8 mouse cellular contexts compared by ENCODE assay signal in genomic region chr12:24651642-24652342, GRCm38 (mm10). TPM values are rescaled to one million over a fixed set of nuclear protein-coding genes. Genes with fewer than 3 reads are reported as not detected.
DNase-seq lines count a peak whose midpoint lies in the region; ATAC-seq and TF ChIP-seq lines count a peak whose summit lies in the region.

No protein-coding gene starts in this region.

- TF ChIP-seq CTCF in lung, adult 2 months (IDR thresholded peaks at IDR 0.05; ENCODE audit: insufficient read depth, low read length) = no peak

- H3K36me3 ChIP-seq in forebrain, embryonic 14.5 days (ENCODE audit: control insufficient read depth, insufficient read depth, low read length) = peaks cover 30% of the 10 kb centered on the region

- H3K27ac ChIP-seq in forebrain, embryonic 14.5 days (ENCODE audit: low read depth, low read length) = peak overlapping the region; percentile 90

- peak overlapping the region; percentile 54 for H3K4me2 ChIP-seq in forebrain, embryonic 14.5 days (ENCODE audit: low read length)

- no peaks in the 10 kb centered on the region for H3K27me3 ChIP-seq in forebrain, embryonic 14.5 days (replicated peaks; ENCODE audit: control insufficient read depth, insufficient read depth, low read length)

- WGBS in forebrain, embryonic 14.5 days = 1% methylated on average over 36 of the region's 36 CpGs
- 2% methylated on average over 35 of the region's 36 CpGs for WGBS in lung, adult 2 months

- peak overlapping the region; percentile 85 for H3K4me3 ChIP-seq in forebrain, embryonic 14.5 days (ENCODE audit: low read depth, low read length)
- H3K4me3 ChIP-seq in lung, adult 2 months (replicated peaks; ENCODE audit: extremely low read depth, low read depth, low read length) = peak overlapping the region; percentile 90

- peak; percentile 94 for DNase-seq in ES-CJ7 (ENCODE audit: low read depth, low spot score)
- peak; percentile 84 for DNase-seq in cerebellum, adult 11 months
- DNase-seq in forebrain, embryonic 14.5 days (ENCODE audit: low spot score) = peak; percentile 91
- DNase-seq in heart, postnatal 25 days (ENCODE audit: low spot score) = peak; percentile 95
- DNase-seq in layer of hippocampus, adult 18-20 months (ENCODE audit: low spot score in 2 of 2) = peak; percentile 88 to 90
- peak; percentile 98 for DNase-seq in lung, adult 2 months
- peak; percentile 81 to 90 for DNase-seq in thymus, adult 18-20 months

- peak overlapping the region; percentile 89 for H3K9ac ChIP-seq in forebrain, embryonic 14.5 days (ENCODE audit: low read length)

- peaks cover 9% of the 10 kb centered on the region for H3K4me1 ChIP-seq in forebrain, embryonic 14.5 days (ENCODE audit: control insufficient read depth, insufficient read depth, low read length)
- H3K4me1 ChIP-seq in lung, adult 2 months (ENCODE audit: control insufficient read depth, insufficient read depth, low read length) = peaks cover 27% of the 10 kb centered on the region

- intact Hi-C loops in heart, postnatal 25 days (cut with DNase I) = loop anchor here (2.0 kb wide), 2 partner anchors 19 to 47 kb away; no protein-coding TSS in a partner anchor

- 0 out of 2 replicates have a peak, but pooled peaks have one; percentile 5 for TF ChIP-seq POLR2A in lung, adult 2 months (IDR thresholded peaks at IDR 0.05; ENCODE audit: borderline replicate concordance, extremely low read depth, low read depth, low read length)

- no peaks in the 10 kb centered on the region for H3K9me3 ChIP-seq in forebrain, embryonic 14.5 days (replicated peaks; ENCODE audit: control insufficient read depth, low read length)

- peak; percentile 80 for ATAC-seq in forebrain, embryonic 14.5 days
- peak; percentile 73 for ATAC-seq in neutrophil, adult 5-6 weeks (ENCODE audit: extremely low read depth, insufficient number of reproducible peaks, low FRiP score, poor library complexity, severe bottlenecking)

RNA-seq across cellular contexts. Expression of gene Klf11, which starts 0.7 kb away (rescaled TPM):
- polyA plus RNA-seq in forebrain, embryonic 14.5 days (2014; fragmentation: Nextera tagmentation; extraction: Ambion mirVana) = 14.8 and 17.0 TPM in 2 replicates
- 10 to 100 TPM in 1 of 2 experiments, 1 to 10 TPM in 1; 10.0 to 14.9 TPM for total RNA-seq in heart, postnatal 25 days (2021)
- total RNA-seq in layer of hippocampus, adult 18-20 months (2021) = 1 to 10 TPM; 2.9 to 4.6 TPM
- 22.1 and 35.2 TPM in 2 replicates for polyA plus RNA-seq in lung, adult 2 months (2012; rRNA removed)
- 28.2 and 29.6 TPM in 2 replicates for total RNA-seq in neutrophil, adult 5-6 weeks (2017)

RNA-seq across cellular contexts. Expression of gene Cys1, which starts 29.8 kb away (rescaled TPM):
- 1.2 and 1.7 TPM in 2 replicates for polyA plus RNA-seq in forebrain, embryonic 14.5 days (2014; fragmentation: Nextera tagmentation; extraction: Ambion mirVana)
- 1 to 10 TPM; 3.4 to 8.0 TPM for total RNA-seq in heart, postnatal 25 days (2021)
- total RNA-seq in layer of hippocampus, adult 18-20 months (2021) = 10 to 100 TPM; 30.2 to 35.4 TPM
- 16.7 and 22.5 TPM in 2 replicates for polyA plus RNA-seq in lung, adult 2 months (2012; rRNA removed)
- total RNA-seq in neutrophil, adult 5-6 weeks (2017) = not detected in 2 replicates

RNA-seq across cellular contexts. Expression of gene Rrm2, which starts 56.2 kb away (rescaled TPM):
- polyA plus RNA-seq in forebrain, embryonic 14.5 days (2014; fragmentation: Nextera tagmentation; extraction: Ambion mirVana) = 136 and 139 TPM in 2 replicates
- 1 to 10 TPM; 3.6 to 4.8 TPM for total RNA-seq in heart, postnatal 25 days (2021)
- total RNA-seq in layer of hippocampus, adult 18-20 months (2021) = 1 to 10 TPM in 1 of 2 experiments, under 1 TPM in 1; 0.71 to 1.5 TPM
- polyA plus RNA-seq in lung, adult 2 months (2012; rRNA removed) = 1.6 and 2.1 TPM in 2 replicates
- 0.70 and 1.8 TPM in 2 replicates for total RNA-seq in neutrophil, adult 5-6 weeks (2017)

Comparison
In these comparisons a context has a peak if more than half of its experiments do, and no peak if none do; other contexts are left out.
1. Peak in every context shown above with its lines: DNase-seq, ATAC-seq, H3K4me3 ChIP-seq and H3K27ac ChIP-seq.